In genomic region chr15:98968701-98969371, GRCm38 (mm10) we compare ENCODE assay signal across 9 mouse cellular contexts. TPM values are rescaled to one million over a fixed set of nuclear protein-coding genes. Genes with fewer than 3 reads are reported as not detected.
DNase-seq lines count a peak whose midpoint lies in the region; ATAC-seq lines count a peak whose summit lies in the region.
"Had no signal": no experiment of that assay in that cellular context is flagged by ENCODE, and none has a peak within 500 bp of the region (broad histone marks: within the 10 kb centered on the region; RNA-seq: fewer than 3 reads in every experiment).

No protein-coding gene starts in this region.

- H3K4me2 ChIP-seq in forebrain, embryonic 12.5 days = peak overlapping the region; percentile 36
- peak overlapping the region; percentile 32 for H3K4me2 ChIP-seq in midbrain, embryonic 11.5 days
- peak overlapping the region; percentile 27; the same call in 1 of the 2 replicates for H3K4me2 ChIP-seq in stomach, embryonic 16.5 days (ENCODE audit: low read depth, low read length)

- peaks cover 59% of the 10 kb centered on the region for H3K4me1 ChIP-seq in forebrain, embryonic 12.5 days
- peaks cover 37% of the 10 kb centered on the region for H3K4me1 ChIP-seq in midbrain, embryonic 11.5 days (ENCODE audit: control insufficient read depth, insufficient read depth, low read length)
- H3K4me1 ChIP-seq in stomach, embryonic 16.5 days (ENCODE audit: control insufficient read depth, insufficient read depth, low read length) = peaks cover 11% of the 10 kb centered on the region

- H3K27ac ChIP-seq in forebrain, embryonic 12.5 days = peak overlapping the region; percentile 96
- H3K27ac ChIP-seq in midbrain, embryonic 11.5 days (ENCODE audit: low read depth, low read length) = peak overlapping the region; percentile 99
- H3K27ac ChIP-seq in stomach, embryonic 16.5 days (ENCODE audit: low read length) = peak overlapping the region; percentile 70

- peak; percentile 67 for DNase-seq in layer of hippocampus, adult 11-12 months (ENCODE audit: low spot score)
- DNase-seq in layer of hippocampus, postnatal 25 days (ENCODE audit: extremely low spot score in 1 of 2, low spot score in 1 of 2) = no peak
- DNase-seq in brain, adult 2 months (ENCODE audit: low read depth, low spot score) = peak; percentile 93
- peak; percentile 59 for DNase-seq in kidney, postnatal 10 days
- peak; percentile 98 for DNase-seq in midbrain, embryonic 11.5 days (ENCODE audit: low spot score, missing footprints)
- DNase-seq in frontal cortex, postnatal 36 days (ENCODE audit: low spot score in 2 of 2) = no peak

- H3K9ac ChIP-seq in forebrain, embryonic 12.5 days = peak overlapping the region; percentile 47; the same call in 1 of the 2 replicates
- peak overlapping the region; percentile 53 for H3K9ac ChIP-seq in midbrain, embryonic 11.5 days (ENCODE audit: low read length)
- peak overlapping the region; percentile 46; the same call in 1 of the 2 replicates for H3K9ac ChIP-seq in stomach, embryonic 16.5 days (ENCODE audit: low read length)

- H3K4me3 ChIP-seq in forebrain, embryonic 12.5 days (replicated peaks) = 0 out of 2 replicates have a peak overlapping the region, but pooled peaks have one; percentile 0
- no peak overlapping the region for H3K4me3 ChIP-seq in midbrain, embryonic 11.5 days (ENCODE audit: low read depth, low read length)
- no peak overlapping the region for H3K4me3 ChIP-seq in stomach, embryonic 16.5 days (replicated peaks; ENCODE audit: low read length)

- ATAC-seq in forebrain, embryonic 12.5 days (ENCODE audit: low FRiP score) = peak; percentile 91
- ATAC-seq in midbrain, embryonic 11.5 days (ENCODE audit: low FRiP score) = peak; percentile 91
- ATAC-seq in stomach, embryonic 16.5 days (ENCODE audit: insufficient read depth, low FRiP score) = peak; percentile 50; the same call in 1 of the 2 replicates

- H3K9me3 ChIP-seq in forebrain, embryonic 12.5 days = no peaks in the 10 kb centered on the region
- H3K9me3 ChIP-seq in midbrain, embryonic 11.5 days (ENCODE audit: control insufficient read depth, low read length) = peaks cover 2% of the 10 kb centered on the region; the same call in 1 of the 2 replicates
- H3K9me3 ChIP-seq in stomach, embryonic 16.5 days (replicated peaks; ENCODE audit: control insufficient read depth, low read length) = no peaks in the 10 kb centered on the region

- WGBS in forebrain, embryonic 12.5 days = 2% methylated on average over 12 of the region's 12 CpGs
- WGBS in midbrain, embryonic 11.5 days = 3% methylated on average over 12 of the region's 12 CpGs
- WGBS in stomach, embryonic 16.5 days = 15% methylated on average over 12 of the region's 12 CpGs

- H3K36me3 ChIP-seq in forebrain, embryonic 12.5 days (replicated peaks) = no peaks in the 10 kb centered on the region
- no peaks in the 10 kb centered on the region for H3K36me3 ChIP-seq in midbrain, embryonic 11.5 days (ENCODE audit: control insufficient read depth, insufficient read depth, low read length)
- H3K36me3 ChIP-seq in stomach, embryonic 16.5 days (ENCODE audit: control insufficient read depth, insufficient read depth, low read length) = no peaks in the 10 kb centered on the region

- no peaks in the 10 kb centered on the region for H3K27me3 ChIP-seq in forebrain, embryonic 12.5 days
- no peaks in the 10 kb centered on the region for H3K27me3 ChIP-seq in midbrain, embryonic 11.5 days (ENCODE audit: control insufficient read depth, insufficient read depth, low read length)
- no peaks in the 10 kb centered on the region for H3K27me3 ChIP-seq in stomach, embryonic 16.5 days (ENCODE audit: control insufficient read depth, insufficient read depth, low read length)

RNA-seq across cellular contexts. Expression of gene Tuba1a, which starts 15.3 kb away (rescaled TPM):
- 1,000 to 10,000 TPM; 1,021 to 1,172 TPM for total RNA-seq in layer of hippocampus, postnatal 25 days (2021)
- polyA plus RNA-seq in forebrain, embryonic 12.5 days (2016; fragmentation: Nextera tagmentation; extraction: Ambion mirVana) = 7,386 and 7,785 TPM in 2 replicates
- 7,669 and 8,043 TPM in 2 replicates for polyA plus RNA-seq in midbrain, embryonic 11.5 days (2014; fragmentation: Nextera tagmentation; extraction: Ambion mirVana)
- polyA plus RNA-seq in stomach, embryonic 16.5 days (2015; fragmentation: Nextera tagmentation; extraction: Ambion mirVana) = 1,001 and 1,036 TPM in 2 replicates

RNA-seq across cellular contexts. Expression of gene Gm49450, which starts 15.5 kb away (rescaled TPM):
- total RNA-seq in layer of hippocampus, postnatal 25 days (2021) = not detected
- not detected in 2 replicates for polyA plus RNA-seq in forebrain, embryonic 12.5 days (2016; fragmentation: Nextera tagmentation; extraction: Ambion mirVana)
- not detected in 2 replicates for polyA plus RNA-seq in midbrain, embryonic 11.5 days (2014; fragmentation: Nextera tagmentation; extraction: Ambion mirVana)
- not detected in 2 replicates for polyA plus RNA-seq in stomach, embryonic 16.5 days (2015; fragmentation: Nextera tagmentation; extraction: Ambion mirVana)
- total RNA-seq: left cerebral cortex, postnatal 36 days had no signal

RNA-seq across cellular contexts. Expression of gene Tuba1b, which starts 34.5 kb away (rescaled TPM):
- 100 to 1,000 TPM; 478 to 525 TPM for total RNA-seq in layer of hippocampus, postnatal 25 days (2021)
- polyA plus RNA-seq in forebrain, embryonic 12.5 days (2016; fragmentation: Nextera tagmentation; extraction: Ambion mirVana) = 1,790 and 1,867 TPM in 2 replicates
- 2,214 and 2,255 TPM in 2 replicates for polyA plus RNA-seq in midbrain, embryonic 11.5 days (2014; fragmentation: Nextera tagmentation; extraction: Ambion mirVana)
- polyA plus RNA-seq in stomach, embryonic 16.5 days (2015; fragmentation: Nextera tagmentation; extraction: Ambion mirVana) = 1,202 and 1,296 TPM in 2 replicates

RNA-seq across cellular contexts. Expression of gene Lmbr1l, which starts 50.8 kb away (rescaled TPM):
- total RNA-seq in layer of hippocampus, postnatal 25 days (2021) = 10 to 100 TPM; 11.5 to 17.9 TPM
- 30.6 and 41.5 TPM in 2 replicates for polyA plus RNA-seq in forebrain, embryonic 12.5 days (2016; fragmentation: Nextera tagmentation; extraction: Ambion mirVana)
- 7.5 and 9.8 TPM in 2 replicates for polyA plus RNA-seq in midbrain, embryonic 11.5 days (2014; fragmentation: Nextera tagmentation; extraction: Ambion mirVana)
- polyA plus RNA-seq in stomach, embryonic 16.5 days (2015; fragmentation: Nextera tagmentation; extraction: Ambion mirVana) = 14.8 and 18.3 TPM in 2 replicates

Comparison
In these comparisons a context has a peak if more than half of its experiments do, and no peak if none do; other contexts are left out.
1. DNase-seq: peak in layer of hippocampus, adult 11-12 months (single experiment), brain, adult 2 months (single experiment), kidney, postnatal 10 days (single experiment) and midbrain, embryonic 11.5 days (single experiment); none in layer of hippocampus, postnatal 25 days (0 of 2) and frontal cortex, postnatal 36 days (0 of 2).
2. Peak in every context shown above with its lines, with median percentiles within 50 percentile points of each other: ATAC-seq, H3K27ac ChIP-seq, H3K4me2 ChIP-seq and H3K9ac ChIP-seq.